Mouse (Mus musculus) kidney, postnatal 4 days (tissue): ENCODE results near the gene Vmn1r100.
"Not testable (repeated sequence)": the region's sequence is repeated elsewhere in the genome, so short reads cannot be mapped to it uniquely, and the experiment has no call there.

ENCODE experiments used
- DNase-seq, 2 experiments: peaks; one replicate each; pipeline ENCODE4 v3.0.0; 2021; ENCODE audit warnings: mixed read lengths in 2 of 2

The Vmn1r100 gene

DNA sequence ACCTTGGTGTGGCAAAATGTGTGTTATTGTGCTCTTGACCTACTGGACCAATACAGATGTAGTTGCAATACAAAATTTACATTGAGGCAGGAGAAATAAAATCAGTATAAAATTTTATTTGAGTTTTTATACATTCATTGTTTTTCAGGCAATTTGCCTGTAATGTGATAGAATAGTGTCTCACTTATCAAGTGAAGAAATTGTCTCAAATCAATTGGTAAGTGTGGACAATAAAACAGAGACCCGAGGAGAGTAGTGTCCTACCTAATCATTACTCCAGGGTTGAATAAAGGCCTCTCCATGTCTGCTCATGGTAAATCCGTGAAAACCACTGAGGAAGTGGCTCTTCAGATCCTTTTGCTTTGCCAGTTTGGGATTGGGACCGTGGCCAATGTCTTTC is at the start of gene Vmn1r100:
Gene Vmn1r100, plus strand, starts transcription at position 301 of the 400 bp plus-strand sequence.
- not testable (repeated sequence) for DNase-seq

DNA sequence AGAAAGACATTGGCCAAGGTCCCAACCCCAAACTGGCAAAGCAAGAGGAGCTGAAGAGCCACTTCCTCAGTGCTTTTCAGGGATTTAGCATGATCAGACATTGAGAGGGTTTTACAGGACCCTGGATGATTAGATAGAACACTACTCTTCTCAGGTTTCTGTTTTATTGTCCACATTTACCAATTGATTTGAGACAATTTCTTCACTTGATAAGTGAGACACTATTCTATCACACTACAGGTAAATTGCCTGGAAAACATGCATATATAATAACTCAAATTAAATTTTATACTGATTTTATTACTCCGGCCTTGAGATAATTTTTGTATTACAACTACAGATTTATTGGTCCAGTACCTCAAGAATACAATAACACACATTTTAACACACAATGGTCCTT is 42.4 kb upstream of the Vmn1r100 start, which contains the start of gene Gm5728:
Gene Gm5728, minus strand, starts transcription at position 101 of the 400 bp plus-strand sequence.
- DNase-seq: not testable (repeated sequence)

DNA sequence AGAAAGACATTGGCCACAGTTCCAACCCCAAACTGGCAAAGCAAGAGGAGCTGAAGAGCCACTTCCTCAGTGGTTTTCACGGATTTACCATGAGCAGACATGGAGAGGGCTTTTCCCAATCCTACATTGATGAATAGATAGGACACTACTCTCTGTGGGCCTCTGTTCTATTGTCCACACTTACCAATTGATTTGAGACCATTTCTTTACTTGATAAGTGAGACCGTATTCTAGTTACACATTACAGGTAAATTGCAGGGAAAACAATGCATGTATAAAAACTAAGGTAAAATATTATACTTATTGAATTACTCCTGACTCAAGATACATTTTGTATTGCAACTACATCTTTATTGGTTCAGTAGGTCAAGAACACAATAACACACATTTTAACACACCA is 24.8 kb downstream of the Vmn1r100 start, which contains the start of gene Vmn1r101:
Gene Vmn1r101, minus strand, starts transcription at position 101 of the 400 bp plus-strand sequence.
- not testable (repeated sequence) for DNase-seq
